Mouse (Mus musculus) large intestine, adult 2 months (tissue): Measurements from ENCODE around the gene Arl15. TPM values are rescaled to one million over a fixed set of nuclear protein-coding genes. Genes with fewer than 3 reads are reported as not detected.

ENCODE experiments used
- DNase-seq: peaks from one replicate; pipeline ENCODE4 v3.0.0-alpha.2; 2012; ENCODE audit warnings: low read depth, low spot score
- WGBS: fragments of 180-500 bp; shearing (Covaris S2); methylation state at CpG from one replicate; pipeline ENCODE4 v1.1.7; 2018; 5-methylcytosine and 5-hydroxymethylcytosine counted together
- polyA plus RNA-seq: library from polyadenylated mRNA; depleted of rRNA; stranded (reverse); fragments of >200 nt; gene quantifications from 2 replicates; pipeline ENCODE4 v1.2.3, GENCODE M21; 2012

The Arl15 gene
- polyA plus RNA-seq, 1 experiment, result 2.5 TPM

DNA sequence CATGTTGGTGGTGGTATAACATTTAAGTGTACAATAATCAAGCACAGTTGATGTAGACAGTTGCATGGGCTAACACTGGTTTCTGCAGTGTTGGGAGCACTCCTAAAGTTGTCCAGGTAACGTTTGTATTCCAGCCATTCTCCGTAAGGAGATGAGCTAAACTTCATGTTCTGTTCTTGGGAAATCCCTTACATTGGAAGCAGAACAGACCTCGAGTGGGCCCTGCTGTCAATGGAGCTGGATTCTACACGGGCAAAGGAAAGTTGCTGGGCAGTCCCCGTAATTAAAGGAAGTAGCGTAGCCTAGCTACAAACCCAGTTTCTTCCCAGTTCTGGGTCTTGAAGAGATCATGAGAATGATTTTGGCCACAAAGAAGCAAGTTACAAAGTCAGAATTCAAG is 285.4 kb downstream of the Arl15 start:
- DNase-seq, result no peak
- 95% methylated on average over 6 of the region's 6 CpGs for WGBS

GRCm38 (mm10) chr13:114080491-114080890 is 286.2 kb downstream of the Arl15 start:
- 95% methylated on average over 8 of the region's 8 CpGs for WGBS
- DNase-seq, result no peak

DNA sequence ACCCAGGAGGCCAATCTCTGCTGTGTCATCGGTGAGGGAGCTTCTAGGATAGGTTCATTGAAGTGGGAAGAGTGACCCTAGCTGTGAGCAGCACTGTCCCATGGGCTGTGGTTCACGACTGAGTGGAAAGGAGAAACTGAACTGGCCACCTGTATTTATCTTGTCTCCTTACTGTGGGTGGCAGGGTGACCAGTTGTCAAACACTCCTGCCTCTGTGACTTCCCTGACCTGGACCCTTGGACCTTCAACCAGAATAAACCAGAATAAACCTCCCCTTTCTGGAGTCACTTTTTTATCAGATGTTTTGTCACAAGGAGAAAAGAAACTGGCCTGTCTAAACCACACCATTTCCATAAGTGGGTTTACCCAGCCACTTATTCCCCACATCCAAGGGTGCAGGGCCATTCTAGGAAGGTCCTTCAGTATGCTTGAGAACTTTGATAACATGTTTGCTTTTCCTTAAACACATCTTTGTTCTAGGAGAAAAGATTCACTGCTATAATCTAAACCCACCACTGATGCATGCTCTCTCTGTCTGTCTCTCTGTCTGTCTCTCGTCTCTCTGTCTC is 289.3 kb downstream of the Arl15 start:
- 85% methylated on average over 3 of the region's 3 CpGs for WGBS
- DNase-seq, result no peak

DNA sequence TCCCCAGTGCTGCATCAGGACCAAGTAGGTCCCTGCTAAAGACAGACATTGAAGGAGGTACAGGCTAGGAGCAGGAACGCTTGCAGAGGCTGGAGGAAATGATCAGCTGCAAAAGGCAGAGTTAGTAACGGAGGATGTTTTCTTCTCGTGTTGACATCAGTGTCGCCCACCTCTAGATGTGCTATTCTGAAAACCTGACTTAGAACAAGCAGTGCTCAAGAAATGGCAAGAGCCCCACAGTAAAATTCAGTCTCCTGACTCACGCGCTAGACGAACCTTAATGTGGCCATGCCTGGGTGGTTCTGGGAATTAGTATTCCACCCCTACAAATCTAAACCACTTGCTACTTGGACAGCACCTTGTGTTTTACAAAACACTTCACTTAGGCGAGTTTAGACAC is 291.1 kb downstream of the Arl15 start:
- 84% methylated on average over 8 of the region's 8 CpGs for WGBS
- DNase-seq, result no peak

- WGBS, result 41% methylated on average over 5 of the region's 5 CpGs
- DNase-seq, result no peak
These were observed 292.0 kb downstream of the Arl15 start for GRCm38 (mm10) chr13:114086325-114086724.

DNA sequence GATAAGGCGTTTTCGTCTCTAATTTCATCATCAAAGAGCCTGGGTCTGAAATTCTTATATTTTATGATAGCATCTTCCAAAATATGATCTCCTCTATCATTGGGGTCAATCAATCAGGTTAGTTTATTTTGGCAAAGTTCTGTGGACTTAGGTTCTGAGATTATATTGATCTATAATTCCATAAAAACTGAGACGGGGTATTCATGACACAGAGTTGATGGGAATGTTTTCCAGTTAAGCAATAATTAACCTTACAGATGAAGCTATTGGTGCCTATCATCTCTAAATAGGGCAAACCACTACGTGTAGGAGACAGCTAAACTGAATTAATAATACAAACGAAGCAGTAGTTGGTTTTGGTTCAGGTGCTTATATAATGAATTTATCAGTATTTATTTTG is 292.5 kb downstream of the Arl15 start:
- WGBS, result 48% methylated on average over 5 of the region's 5 CpGs

GRCm38 (mm10) chr13:114087696-114088465 is 293.6 kb downstream of the Arl15 start:
- WGBS, result 77% methylated on average over 10 of the region's 10 CpGs
- no peak for DNase-seq

More for the DNA sequence above, 292.5 kb downstream of the Arl15 start:
- DNase-seq, result no peak

- WGBS, result 89% methylated on average over 6 of the region's 6 CpGs
- no peak for DNase-seq
These were observed 296.5 kb downstream of the Arl15 start for GRCm38 (mm10) chr13:114090786-114091185.

- no peak for DNase-seq
- WGBS, result 79% methylated on average over 9 of the region's 9 CpGs
These were observed 296.9 kb downstream of the Arl15 start for GRCm38 (mm10) chr13:114091231-114091630.

DNA sequence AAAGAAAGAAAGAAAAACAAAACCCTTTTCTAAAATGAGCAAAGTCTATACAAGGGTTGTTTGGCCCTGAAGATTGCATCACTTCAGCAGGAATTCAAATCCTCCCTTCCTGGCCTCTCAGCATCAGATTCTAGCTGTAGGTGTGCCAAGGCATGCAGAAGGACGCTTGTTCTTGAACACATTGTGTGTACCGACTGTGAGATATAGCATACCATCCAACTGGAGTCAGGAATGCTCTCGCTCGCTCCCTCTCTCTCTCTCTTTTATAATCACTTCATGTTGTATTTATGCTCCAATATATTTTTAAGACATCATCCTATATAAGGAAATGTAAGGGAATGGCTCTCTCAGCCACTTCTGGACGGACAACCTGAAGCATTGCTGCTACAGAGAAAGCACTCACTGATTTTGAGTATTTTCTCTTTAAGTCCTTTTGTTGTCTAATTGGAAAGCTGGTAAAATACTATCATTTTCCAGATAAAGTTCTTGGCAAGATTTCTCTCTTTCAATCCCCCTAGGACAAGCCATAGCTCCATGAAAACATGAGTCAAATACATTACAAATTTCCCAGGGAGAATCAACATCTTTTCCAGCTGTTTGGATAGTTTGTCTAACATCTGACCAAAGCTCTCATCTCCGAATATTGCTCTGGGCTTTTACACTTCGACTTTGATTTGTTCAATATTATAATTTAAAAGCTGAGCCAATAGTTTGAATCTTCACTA is 300.0 kb downstream of the Arl15 start:
- no peak for DNase-seq
- WGBS, result 71% methylated on average over 7 of the region's 7 CpGs

GRCm38 (mm10) chr13:114095440-114095839 is 301.1 kb downstream of the Arl15 start:
- WGBS, result 88% methylated on average over 4 of the region's 4 CpGs
- DNase-seq, result no peak

DNA sequence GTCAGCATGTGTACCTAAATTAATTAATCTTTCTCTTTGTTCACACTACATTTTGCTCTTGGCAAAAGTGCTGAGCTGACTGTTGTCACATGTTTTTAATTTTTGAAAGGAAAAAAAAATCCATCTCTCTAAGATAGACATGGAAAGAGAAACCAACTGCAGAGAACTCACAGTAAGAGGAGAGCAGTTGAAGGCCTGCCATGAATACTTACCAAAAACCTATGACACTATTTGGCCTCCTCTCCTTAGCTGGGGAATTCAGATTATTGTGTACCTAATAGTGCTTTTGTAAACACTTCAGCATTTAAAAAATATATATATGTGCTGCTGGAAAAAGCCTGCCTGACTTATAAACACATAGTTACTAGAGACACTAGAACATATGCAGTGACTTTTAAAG is 302.1 kb downstream of the Arl15 start:
- no peak for DNase-seq

- WGBS, result 67% methylated on average over 5 of the region's 5 CpGs
- no peak for DNase-seq
These were observed 306.9 kb downstream of the Arl15 start for GRCm38 (mm10) chr13:114101155-114101554.

DNA sequence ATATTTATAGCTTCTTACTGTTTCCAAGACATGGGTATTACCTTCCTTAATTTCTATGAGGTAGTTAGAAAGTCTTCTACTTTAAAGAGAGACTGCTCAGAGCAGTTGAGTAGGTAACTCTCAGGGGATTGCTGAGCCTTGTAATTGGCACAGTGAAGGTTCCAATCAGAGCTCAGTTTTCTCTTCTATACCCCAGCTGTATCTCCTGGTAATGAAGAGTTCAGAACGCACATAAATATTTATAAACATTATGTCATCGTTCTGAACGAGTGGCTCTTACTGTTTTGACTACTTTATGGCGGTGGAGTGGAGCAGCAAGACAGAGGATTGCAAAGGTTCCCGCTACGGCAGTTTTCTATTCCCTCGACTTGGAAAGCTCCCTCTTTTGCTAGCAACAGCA is 311.8 kb downstream of the Arl15 start:
- no peak for DNase-seq
- WGBS, result 59% methylated on average over 7 of the region's 7 CpGs

DNA sequence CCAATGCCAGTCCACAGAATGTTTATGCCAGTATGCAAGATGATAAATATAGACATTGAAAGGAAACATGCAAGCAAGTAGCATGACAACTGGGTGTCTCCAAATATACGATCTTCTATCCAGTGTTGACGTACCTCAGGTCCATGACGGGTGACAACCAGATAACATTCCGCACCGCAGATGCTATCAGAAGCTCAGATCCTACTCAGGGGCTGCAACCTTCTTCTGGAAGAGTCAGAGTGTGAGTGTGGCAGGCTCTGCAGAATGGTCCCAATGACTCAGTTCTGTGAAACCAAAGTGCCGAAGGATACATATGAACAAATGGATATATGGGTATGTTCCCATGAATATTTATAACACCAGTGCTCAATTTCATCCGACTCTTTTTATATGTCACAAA is 313.2 kb downstream of the Arl15 start:
- WGBS, result 94% methylated on average over 7 of the region's 7 CpGs
- DNase-seq, result no peak

GRCm38 (mm10) chr13:114109441-114109840 is 315.1 kb downstream of the Arl15 start:
- no peak for DNase-seq
- whole genome bisulfite sequencing, result 77% methylated on average over 10 of the region's 10 CpGs

DNA sequence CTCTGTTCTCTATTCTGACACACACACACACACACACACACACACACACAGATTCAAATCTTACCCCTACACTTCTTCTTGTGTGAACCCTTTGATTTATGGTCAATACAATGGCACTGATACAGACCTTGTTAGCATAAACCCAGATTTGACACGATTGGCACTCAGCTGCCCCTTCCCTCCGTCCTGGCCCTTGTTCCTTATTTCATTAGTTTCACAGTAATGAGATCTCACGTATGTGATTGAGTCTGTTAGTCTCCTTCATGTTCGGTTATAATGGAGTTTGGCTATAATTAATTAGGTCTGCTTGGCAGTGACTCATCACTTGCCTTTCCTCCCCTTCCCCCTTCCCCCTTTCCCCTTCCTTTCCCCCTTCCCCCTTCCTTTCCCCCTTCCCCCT is 315.5 kb downstream of the Arl15 start:
- DNase-seq, result no peak

DNA sequence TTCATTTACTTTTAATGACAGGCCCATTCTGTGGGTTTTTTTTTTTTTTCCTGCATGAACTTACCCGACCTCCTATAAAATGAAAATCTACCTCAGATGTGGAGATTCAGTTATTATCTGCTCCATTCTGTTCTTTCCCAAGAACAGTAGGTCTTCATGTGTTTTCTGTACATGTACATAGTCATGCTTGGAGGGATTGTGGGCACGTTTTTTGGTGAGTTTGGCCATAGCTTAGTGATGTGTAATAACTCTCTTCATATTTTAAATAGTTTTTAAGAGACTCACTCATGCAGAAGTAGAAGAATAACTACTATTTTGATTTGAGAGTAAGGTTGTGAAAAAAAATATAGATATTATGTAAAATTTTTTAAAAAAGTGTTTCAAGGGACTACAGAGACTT is 319.2 kb downstream of the Arl15 start:
- 62% methylated on average over 2 of the region's 2 CpGs for WGBS
- DNase-seq, result no peak

More for the DNA sequence above, 315.5 kb downstream of the Arl15 start:
- WGBS, result 76% methylated on average over 4 of the region's 4 CpGs

- WGBS, result 94% methylated on average over 12 of the region's 12 CpGs
- DNase-seq, result no peak
These were observed 320.3 kb downstream of the Arl15 start for GRCm38 (mm10) chr13:114114586-114114985.

DNA sequence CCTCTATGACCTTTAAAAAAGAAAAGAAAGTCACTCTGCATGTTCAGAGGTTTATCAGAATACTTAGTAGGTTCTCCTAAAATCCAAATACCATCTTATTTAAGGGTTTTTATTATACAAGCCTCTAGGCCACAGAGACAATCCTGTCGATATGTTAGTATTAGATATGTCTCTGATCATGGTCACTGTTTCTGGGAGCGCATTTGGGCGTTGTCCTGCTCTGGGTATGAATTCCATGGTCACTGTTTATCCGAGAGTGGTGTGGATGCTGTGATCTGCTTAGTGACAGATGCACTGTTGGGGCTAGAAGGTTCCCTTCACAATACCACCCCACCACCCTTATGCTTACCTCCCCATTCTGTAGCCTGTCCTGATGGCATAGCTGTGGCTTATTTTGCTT is 320.8 kb downstream of the Arl15 start:
- WGBS, result 90% methylated on average over 4 of the region's 4 CpGs
- no peak for DNase-seq
